Mouse (Mus musculus) spleen, adult 12 weeks (tissue): ENCODE measurements around the gene Ttll5.

Experiments used
- DNase-seq: peaks from one replicate; pipeline ENCODE4 v3.0.0; 2022; ENCODE audit warnings: low spot score

The Ttll5 gene

GRCm38 (mm10) chr12:85824438-85825264, at the start of gene Ttll5, which contains the start of gene Erg28:
Gene Ttll5, plus strand, starts transcription at chr12:85824659.
Gene Erg28, minus strand, starts transcription at chr12:85824550.
- DNase-seq = peak; percentile 94

- DNase-seq = no peak
These were observed 45.5 kb upstream of the Ttll5 start for GRCm38 (mm10) chr12:85778962-85779361.

GRCm38 (mm10) chr12:85779707-85780106, 44.8 kb upstream of the Ttll5 start:
- no peak for DNase-seq

- no peak for DNase-seq
These were observed 42.9 kb upstream of the Ttll5 start for GRCm38 (mm10) chr12:85781606-85782005.

GRCm38 (mm10) chr12:85784916-85785815, 39.3 kb upstream of the Ttll5 start:
- no peak for DNase-seq

GRCm38 (mm10) chr12:85792158-85792557, 32.3 kb upstream of the Ttll5 start:
- no peak for DNase-seq

GRCm38 (mm10) chr12:85792821-85793346, 31.6 kb upstream of the Ttll5 start:
- no peak for DNase-seq

- DNase-seq = no peak
These were observed 30.4 kb upstream of the Ttll5 start for GRCm38 (mm10) chr12:85794094-85794493.

GRCm38 (mm10) chr12:85795551-85795950, 28.9 kb upstream of the Ttll5 start:
- DNase-seq = no peak

GRCm38 (mm10) chr12:85800031-85800430, 24.4 kb upstream of the Ttll5 start:
- DNase-seq = no peak

- no peak for DNase-seq
These were observed 14.7 kb upstream of the Ttll5 start for GRCm38 (mm10) chr12:85809726-85810125.

GRCm38 (mm10) chr12:85810959-85811358, 13.5 kb upstream of the Ttll5 start:
- DNase-seq = no peak

- no peak for DNase-seq
These were observed 12.8 kb upstream of the Ttll5 start for GRCm38 (mm10) chr12:85811676-85812075.

- DNase-seq = no peak
These were observed 10.9 kb upstream of the Ttll5 start for GRCm38 (mm10) chr12:85813599-85813998.

GRCm38 (mm10) chr12:85822051-85822450, 2.4 kb upstream of the Ttll5 start:
- no peak for DNase-seq

- no peak for DNase-seq
These were observed 902 bp downstream of the Ttll5 start for GRCm38 (mm10) chr12:85825361-85825760.

GRCm38 (mm10) chr12:85825822-85826221, 1.4 kb downstream of the Ttll5 start:
- no peak for DNase-seq

- DNase-seq = no peak
These were observed 4.4 kb downstream of the Ttll5 start for GRCm38 (mm10) chr12:85828856-85829255.

- DNase-seq = no peak
These were observed 5.4 kb downstream of the Ttll5 start for GRCm38 (mm10) chr12:85829866-85830265.

- no peak for DNase-seq
These were observed 6.2 kb downstream of the Ttll5 start for GRCm38 (mm10) chr12:85830691-85831090.

- no peak for DNase-seq
These were observed 10.1 kb downstream of the Ttll5 start for GRCm38 (mm10) chr12:85834543-85834942.

- no peak for DNase-seq
These were observed 13.3 kb downstream of the Ttll5 start for GRCm38 (mm10) chr12:85837765-85838164.
